Mouse (Mus musculus) layer of hippocampus, adult 2 months (tissue): ENCODE measurements around the gene Chrnb2. TPM values are rescaled to one million over a fixed set of nuclear protein-coding genes. Genes with fewer than 3 reads are reported as not detected.

Source experiments
- DNase-seq, 2 experiments: peaks; one replicate each; pipeline ENCODE4 v3.0.0; 2022; ENCODE audit warnings: low spot score in 2 of 2
- H3K27ac ChIP-seq: fragments of 200-600 bp; 2 replicates; pipeline ENCODE4 v1.8.1; 2022
- H3K4me3 ChIP-seq: fragments of 200-600 bp; 2 replicates; pipeline ENCODE4 v1.8.1; 2022; ENCODE audit warnings: mild to moderate bottlenecking
- CTCF ChIP-seq: fragments of 200-600 bp; conservative IDR thresholded peaks from 2 replicates; pipeline ENCODE4 v1.8.1; 2022; ENCODE audit warnings: antibody characterized with exemption, mild to moderate bottlenecking, moderate library complexity
- total RNA-seq, 2 experiments: library from RNA; stranded (reverse); gene quantifications; 2 replicates each; pipeline ENCODE4 v1.2.3; 2021

Gene Chrnb2
- total RNA-seq, 2 experiments from 2014 or later: 29.6 to 30.9 TPM

- DNase-seq: no peak
- TF ChIP-seq CTCF: no peak
- no peak overlapping the region for H3K4me3 ChIP-seq
Measured at GRCm38 (mm10) chr3:89723400-89724084, 40.9 kb downstream of the Chrnb2 start.

GRCm38 (mm10) chr3:89722032-89722431 is 42.4 kb downstream of the Chrnb2 start:
- no peak for TF ChIP-seq CTCF
- no peak for DNase-seq
- no peak overlapping the region for H3K27ac ChIP-seq

More at GRCm38 (mm10) chr3:89723400-89724084, 40.9 kb downstream of the Chrnb2 start:
- no peak overlapping the region for H3K27ac ChIP-seq

GRCm38 (mm10) chr3:89715967-89716256 is 48.5 kb downstream of the Chrnb2 start:
- no peak for TF ChIP-seq CTCF
- DNase-seq: no peak
- Histone ChIP-seq H3K27ac (peak overlapping the region; percentile 94), H3K4me3 (peak overlapping the region; percentile 73)

More at GRCm38 (mm10) chr3:89722032-89722431, 42.4 kb downstream of the Chrnb2 start:
- H3K4me3 ChIP-seq: no peak overlapping the region

- Histone ChIP-seq H3K27ac (peak overlapping the region; percentile 94), H3K4me3 (peak overlapping the region; percentile 73)
- peak in 1 of 2 experiments; percentile 53 for DNase-seq
- TF ChIP-seq CTCF: no peak
Measured at GRCm38 (mm10) chr3:89715207-89715966, 49.0 kb downstream of the Chrnb2 start.

- peak; percentile 92 to 95 for DNase-seq
- Histone ChIP-seq H3K4me3 (peak within 1 kb of the TSS; percentile 73), H3K27ac (peak within 1 kb of the TSS; percentile 94)
- peak; percentile 82 for TF ChIP-seq CTCF
Measured at GRCm38 (mm10) chr3:89714359-89715206, 49.8 kb downstream of the Chrnb2 start, which contains the start of gene Adar. Adar (plus strand) TSS chr3:89715022.

GRCm38 (mm10) chr3:89704064-89704463 is 60.4 kb downstream of the Chrnb2 start:
- Histone ChIP-seq H3K4me3 (no peak overlapping the region), H3K27ac (peak overlapping the region; percentile 7; the same call in 1 of the 2 replicates)
- no peak for DNase-seq
- TF ChIP-seq CTCF: no peak

- 0 out of 2 replicates have a peak, but pooled peaks have one; percentile 4 for TF ChIP-seq CTCF
- H3K27ac ChIP-seq: peak overlapping the region; percentile 7; the same call in 1 of the 2 replicates
- DNase-seq: no peak
- H3K4me3 ChIP-seq: no peak overlapping the region
Measured at GRCm38 (mm10) chr3:89703596-89703995, 60.8 kb downstream of the Chrnb2 start.

- Histone ChIP-seq H3K4me3 (no peak overlapping the region), H3K27ac (no peak overlapping the region)
- no peak for TF ChIP-seq CTCF
- DNase-seq: no peak
Measured at GRCm38 (mm10) chr3:89700461-89700860, 64.0 kb downstream of the Chrnb2 start.

GRCm38 (mm10) chr3:89698958-89699357 is 65.5 kb downstream of the Chrnb2 start:
- no peak for TF ChIP-seq CTCF
- DNase-seq: no peak
- Histone ChIP-seq H3K4me3 (no peak overlapping the region), H3K27ac (no peak overlapping the region)

Other genes with a start within 250 kb of the Chrnb2 start
- gene Kcnn3, start 244.5 kb downstream of the Chrnb2 start, total RNA-seq: 10 to 100 TPM; 25.6 to 29.1 TPM
- gene Adar, start 49.6 kb downstream of the Chrnb2 start, total RNA-seq: 100 to 1,000 TPM; 122 to 133 TPM
- 10 to 100 TPM; 95.0 to 98.4 TPM for gene Ube2q1, start 9.0 kb upstream of the Chrnb2 start, total RNA-seq
- gene She, start 66.7 kb upstream of the Chrnb2 start, total RNA-seq: 1 to 10 TPM; 2.8 to 3.1 TPM
- 1 to 10 TPM; 5.9 to 6.1 TPM for gene Il6ra, start 148.6 kb upstream of the Chrnb2 start, total RNA-seq
- gene Atp8b2, start 198.9 kb upstream of the Chrnb2 start, total RNA-seq: 10 to 100 TPM; 79.1 to 94.6 TPM
- gene Hax1, start 234.1 kb upstream of the Chrnb2 start, total RNA-seq: 10 to 100 TPM; 89.8 to 91.8 TPM